Mouse (Mus musculus): ENCODE data around the gene Elavl2.
"Not testable (repeated sequence)": the region's sequence is repeated elsewhere in the genome, so short reads cannot be mapped to it uniquely, and the experiment has no call there.

Elavl2 gene

DNA sequence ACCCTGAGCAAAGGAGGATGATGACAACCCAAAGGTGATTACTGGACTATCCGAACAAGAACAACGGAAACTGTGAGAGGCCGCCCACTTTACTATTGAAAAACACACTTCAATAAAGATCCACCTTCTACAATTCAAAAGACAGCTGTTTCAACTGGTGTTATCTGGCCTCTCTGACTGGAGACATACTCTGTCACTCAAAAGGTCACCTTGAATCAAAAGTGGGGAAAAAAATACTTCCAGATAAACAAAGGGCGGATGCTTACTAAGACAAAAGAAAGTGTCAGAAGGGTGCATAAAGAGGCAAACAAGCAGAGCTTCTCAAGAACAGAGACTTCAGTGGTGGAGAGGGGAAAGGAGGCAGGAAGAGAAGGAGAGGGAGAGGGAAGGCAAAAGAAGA is 66.4 kb downstream of the Elavl2 start:
- no peak for DNase-seq (ENCODE audit: extremely low spot score, low spot score)

DNA sequence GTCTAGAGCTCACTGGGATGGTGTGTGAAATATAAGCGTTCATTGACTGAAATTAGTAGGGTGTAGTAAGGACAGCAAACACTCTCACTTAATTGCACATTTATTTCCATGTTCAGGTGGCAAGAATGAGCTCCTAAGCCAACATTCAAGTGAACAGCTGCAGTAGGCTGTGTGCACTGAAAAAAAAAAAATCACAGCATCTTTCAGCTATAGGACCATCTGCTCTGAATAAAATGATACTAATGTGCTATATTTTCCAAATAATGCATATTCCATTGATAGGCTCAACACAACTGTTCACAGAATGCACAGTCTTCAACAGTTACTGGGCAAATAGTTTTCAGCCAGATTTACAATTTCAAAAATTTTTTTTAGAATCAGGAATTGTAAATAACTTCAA is 89.8 kb downstream of the Elavl2 start:
- DNase-seq (ENCODE audit: extremely low spot score, low spot score): no peak

DNA sequence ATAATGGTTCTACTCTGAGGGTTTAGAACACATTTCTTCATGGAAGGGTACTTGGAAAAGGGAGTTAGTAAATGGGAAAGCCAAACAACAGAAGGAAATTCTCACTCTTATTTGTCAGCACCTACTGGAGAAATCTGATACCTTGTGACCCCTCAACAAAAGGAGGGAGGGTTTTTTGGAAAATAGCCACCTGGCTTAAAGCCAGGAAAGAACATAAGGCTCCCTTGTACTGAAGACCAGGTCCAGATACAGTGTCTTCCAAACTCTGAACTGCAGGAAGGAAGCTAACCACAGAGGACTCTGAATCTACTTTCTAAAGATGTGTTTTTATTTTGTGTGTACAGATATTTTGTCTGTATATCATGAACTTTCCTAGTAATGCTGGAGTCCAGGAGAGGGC is 102.9 kb downstream of the Elavl2 start:
- no peak for DNase-seq (ENCODE audit: extremely low spot score, low spot score)

DNA sequence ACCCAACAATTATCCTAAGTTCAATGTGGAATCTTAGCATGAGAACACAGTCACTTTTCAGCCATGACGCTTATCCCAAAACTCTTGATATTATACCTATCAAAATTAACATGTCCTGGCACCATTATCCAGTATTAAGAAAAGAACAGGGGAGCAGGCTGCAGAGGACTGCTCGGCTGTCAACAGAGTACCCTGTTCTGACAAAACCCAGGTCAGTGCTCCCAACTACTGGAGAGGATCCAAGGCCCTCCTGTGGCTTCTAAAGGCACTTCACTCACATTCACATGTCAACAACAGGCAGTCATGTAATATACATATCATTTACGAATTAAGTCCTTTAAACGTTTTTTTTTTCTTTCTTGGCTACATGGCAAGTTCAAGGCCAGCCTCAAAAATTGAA is 105.3 kb downstream of the Elavl2 start:
- DNase-seq (ENCODE audit: extremely low spot score, low spot score): no peak

DNA sequence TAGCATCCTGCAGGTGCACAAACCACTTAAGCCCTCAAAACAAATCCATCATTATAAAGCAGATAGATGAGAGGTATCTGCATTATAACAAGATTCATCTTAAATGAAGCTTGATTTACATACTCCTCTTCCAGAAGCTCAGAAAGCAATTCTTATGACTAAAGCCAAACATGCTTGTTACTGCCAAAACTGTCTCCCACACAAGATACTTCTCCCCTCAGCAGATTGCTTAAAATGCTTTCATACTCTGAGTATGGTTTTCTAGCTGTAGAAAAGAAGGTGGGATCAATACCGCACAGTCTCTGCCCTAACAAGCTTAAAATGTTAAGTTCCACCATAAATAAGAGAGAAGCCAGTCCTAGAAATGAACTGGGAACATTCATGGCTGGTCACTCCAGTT is 109.1 kb downstream of the Elavl2 start:
- DNase-seq (ENCODE audit: extremely low spot score, low spot score): no peak

DNA sequence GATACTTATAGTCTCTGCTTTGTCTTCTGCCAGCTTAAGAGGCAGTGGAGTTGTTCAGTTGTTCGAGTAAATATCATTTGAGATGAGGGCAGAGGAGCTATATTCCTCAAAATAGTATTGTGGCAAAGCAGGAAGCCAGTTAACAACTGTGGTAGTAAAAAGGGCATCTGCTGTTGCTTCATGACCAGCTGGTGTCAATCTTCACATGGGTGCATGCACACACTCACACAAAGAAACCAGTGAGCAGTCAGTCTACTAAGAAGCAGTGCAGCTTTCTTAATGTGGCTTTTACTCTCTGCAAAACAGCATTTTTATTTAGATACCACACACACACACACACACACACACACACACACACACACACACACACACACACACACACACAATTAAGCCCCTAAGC is 110.2 kb downstream of the Elavl2 start:
- no peak for DNase-seq (ENCODE audit: extremely low spot score, low spot score)

DNA sequence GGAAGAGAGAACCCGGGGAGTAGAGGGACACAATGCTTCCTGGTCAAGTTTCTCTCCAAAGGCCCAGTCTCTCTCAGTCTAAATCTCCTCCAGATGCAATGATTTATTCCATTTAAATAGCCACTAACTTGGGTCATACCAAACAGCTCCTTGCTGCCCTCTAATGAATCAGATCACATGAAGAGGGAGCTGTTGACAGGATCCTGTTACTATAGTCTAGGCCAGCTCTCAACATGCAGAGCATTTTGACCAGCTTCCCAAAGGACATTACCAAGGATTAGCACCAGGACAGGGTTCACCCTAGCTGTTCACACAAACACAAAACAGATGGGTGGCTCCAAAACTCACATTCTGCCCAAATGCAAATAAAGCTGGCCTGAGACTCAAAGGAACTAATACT is 111.4 kb downstream of the Elavl2 start:
- no peak for DNase-seq (ENCODE audit: extremely low spot score, low spot score)

DNA sequence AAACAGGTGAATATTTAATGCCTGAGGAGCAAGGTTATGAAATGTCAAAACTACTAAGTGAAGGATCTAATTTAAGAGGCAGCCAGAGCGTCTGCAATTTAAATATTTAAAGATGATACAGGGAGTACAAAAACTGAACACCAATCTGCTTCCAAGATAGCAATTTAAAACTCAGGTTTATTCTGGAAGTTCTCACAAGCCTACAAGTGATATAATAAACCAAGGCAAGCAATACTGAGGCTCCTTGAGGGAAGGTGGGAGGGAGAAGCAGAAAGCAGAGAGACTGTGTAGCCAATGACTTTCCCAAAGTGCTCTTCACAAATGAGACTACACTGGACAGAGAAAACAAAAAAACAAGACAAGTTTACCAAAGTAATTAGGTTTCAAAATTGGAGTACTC is 132.2 kb downstream of the Elavl2 start:
- DNase-seq (ENCODE audit: extremely low spot score, low spot score): no peak

DNA sequence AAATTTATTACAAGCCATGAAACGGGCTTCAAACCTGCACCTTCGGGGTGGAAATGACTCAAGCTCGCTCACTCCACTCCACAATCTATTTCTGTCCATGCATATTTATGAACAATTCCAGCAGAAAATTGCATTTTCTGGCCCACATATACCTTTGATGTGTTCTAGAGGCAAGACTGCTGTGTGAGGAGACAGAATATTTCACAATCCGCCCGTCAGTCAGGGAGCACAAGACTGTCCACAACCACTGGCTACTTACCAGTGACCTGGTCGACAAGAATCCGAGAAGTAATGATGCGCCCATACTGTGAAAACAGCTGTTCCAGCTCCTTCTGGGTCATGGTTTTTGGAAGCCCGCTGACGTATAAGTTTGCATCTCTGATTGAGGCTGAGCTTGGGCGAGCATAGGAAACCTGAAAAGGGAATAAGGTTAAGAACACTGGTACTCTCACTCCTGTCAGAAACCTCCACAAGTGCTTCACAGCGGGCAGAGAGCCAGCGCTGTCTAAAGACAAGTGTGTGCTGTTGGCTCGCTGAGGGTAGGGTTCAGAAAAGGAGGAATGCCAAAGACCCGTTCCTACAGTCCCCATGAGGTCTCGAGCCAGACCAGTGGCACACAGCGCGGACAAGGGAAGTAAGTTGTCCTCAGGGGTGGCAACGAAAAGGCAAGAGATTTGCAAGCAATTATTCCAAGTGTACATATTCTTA is 136.7 kb downstream of the Elavl2 start:
- DNase-seq (ENCODE audit: extremely low spot score, low spot score): no peak

DNA sequence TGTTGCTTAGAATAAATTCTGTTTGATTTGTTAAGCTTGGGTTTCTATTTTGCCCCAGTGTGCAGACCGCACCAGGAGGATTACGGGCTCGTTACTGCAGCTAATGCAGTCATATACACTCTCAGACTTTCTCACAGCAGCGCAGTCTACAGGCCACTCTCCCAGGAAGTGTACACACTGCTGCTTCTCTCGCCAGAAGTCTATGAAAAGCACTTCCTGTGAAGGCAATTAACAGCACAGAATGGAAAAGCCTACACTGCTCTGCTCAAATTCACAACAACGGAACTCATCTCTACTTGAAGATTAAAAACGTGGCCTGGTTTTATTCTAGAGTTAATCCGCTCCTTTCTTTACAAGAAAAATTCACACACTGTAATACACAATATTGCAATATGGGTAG is 137.7 kb downstream of the Elavl2 start:
- DNase-seq (ENCODE audit: extremely low spot score, low spot score): no peak

DNA sequence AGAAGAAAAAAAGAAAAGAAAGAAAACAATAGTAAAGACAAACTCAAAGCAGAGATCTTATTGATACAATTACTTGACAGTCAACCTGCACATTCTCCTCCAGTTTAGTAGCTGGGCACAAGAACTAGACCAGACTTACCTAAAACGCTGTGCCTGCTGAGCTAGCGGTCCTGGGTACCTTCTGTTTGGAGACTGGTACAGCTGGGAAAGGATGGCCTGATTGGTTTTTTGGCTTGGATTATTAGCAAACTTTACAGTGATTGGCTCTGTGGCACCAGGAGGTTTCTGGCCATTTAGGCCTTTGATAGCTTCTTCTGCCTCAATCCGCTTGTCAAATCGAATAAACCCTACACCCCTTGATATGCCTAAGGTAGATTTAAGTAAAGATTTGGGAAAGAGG is 140.0 kb downstream of the Elavl2 start:
- no peak for DNase-seq (ENCODE audit: extremely low spot score, low spot score)

DNA sequence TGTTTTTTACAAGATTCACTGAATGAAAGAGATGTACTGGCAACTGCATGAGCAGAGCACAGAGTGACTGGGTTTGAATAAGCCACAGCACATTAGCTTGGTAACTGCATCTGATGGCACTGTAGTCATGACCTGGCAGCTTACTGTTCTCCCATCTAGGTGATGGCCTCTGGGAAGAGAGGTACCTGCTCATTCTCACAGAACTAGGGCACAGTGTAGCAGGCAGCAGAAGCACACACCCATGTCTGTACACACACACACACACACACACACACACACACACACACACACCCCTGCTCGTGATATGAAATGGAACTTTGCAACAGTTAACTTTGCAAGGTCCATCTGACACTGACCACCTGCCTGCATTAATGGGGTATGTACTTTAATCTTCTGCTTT is 151.9 kb downstream of the Elavl2 start:
- DNase-seq (ENCODE audit: extremely low spot score, low spot score): no peak

DNA sequence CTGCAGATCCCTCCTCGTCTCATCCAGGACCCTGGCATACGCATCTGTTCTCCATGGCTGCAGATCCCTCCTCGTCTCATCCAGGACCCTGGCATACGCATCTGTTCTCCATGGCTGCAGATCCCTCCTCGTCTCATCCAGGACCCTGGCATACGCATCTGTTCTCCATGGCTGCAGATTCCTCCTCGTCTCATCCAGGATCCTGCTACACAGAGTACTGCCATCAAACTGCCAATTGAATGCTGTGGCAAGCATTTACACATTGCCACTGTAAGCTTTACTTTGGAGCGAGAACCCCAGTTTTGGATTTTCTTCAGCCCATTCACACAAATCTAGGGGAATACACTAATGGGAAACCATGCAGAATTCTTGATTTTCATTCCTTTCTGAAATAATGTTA is 155.4 kb downstream of the Elavl2 start:
- DNase-seq (ENCODE audit: extremely low spot score, low spot score): not testable (repeated sequence)

DNA sequence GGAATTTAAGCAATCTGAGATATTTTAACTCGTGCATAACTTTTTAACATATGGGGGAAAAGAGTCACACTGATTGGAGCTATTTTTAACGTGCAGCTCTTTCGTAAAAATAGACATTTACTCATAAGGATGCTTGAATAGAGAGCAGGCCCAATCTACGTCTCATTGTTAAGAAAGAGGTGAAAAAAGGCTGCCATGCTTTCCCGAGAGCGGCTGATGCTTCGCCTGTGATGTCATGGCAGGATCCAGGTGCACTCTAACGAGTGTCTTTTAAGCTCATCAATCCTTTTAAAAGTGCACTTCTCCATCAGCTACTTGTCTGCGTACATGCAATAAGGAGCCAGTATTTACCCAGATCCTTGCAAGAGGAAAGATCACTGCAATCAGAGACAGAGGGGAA is 156.0 kb downstream of the Elavl2 start:
- no peak for DNase-seq (ENCODE audit: extremely low spot score, low spot score)

DNA sequence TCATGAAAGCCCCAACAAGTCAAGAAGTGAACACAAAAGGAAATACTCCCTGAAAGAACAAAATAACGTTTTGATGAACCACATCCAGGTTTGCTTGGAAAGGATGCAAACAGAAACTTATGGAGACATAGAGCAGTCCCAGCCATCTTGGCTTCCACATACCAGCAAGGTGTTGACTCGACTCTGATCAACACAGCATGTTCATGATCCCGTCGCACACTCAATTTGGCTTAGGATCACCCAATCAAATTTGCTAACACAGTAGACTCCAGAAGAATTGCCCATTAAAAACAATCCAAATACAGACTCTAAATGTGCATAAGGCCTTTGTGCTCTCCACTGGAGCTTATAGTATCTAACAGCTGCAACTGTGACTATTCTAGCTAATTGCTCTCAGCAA is 156.7 kb downstream of the Elavl2 start:
- DNase-seq (ENCODE audit: extremely low spot score, low spot score): no peak

DNA sequence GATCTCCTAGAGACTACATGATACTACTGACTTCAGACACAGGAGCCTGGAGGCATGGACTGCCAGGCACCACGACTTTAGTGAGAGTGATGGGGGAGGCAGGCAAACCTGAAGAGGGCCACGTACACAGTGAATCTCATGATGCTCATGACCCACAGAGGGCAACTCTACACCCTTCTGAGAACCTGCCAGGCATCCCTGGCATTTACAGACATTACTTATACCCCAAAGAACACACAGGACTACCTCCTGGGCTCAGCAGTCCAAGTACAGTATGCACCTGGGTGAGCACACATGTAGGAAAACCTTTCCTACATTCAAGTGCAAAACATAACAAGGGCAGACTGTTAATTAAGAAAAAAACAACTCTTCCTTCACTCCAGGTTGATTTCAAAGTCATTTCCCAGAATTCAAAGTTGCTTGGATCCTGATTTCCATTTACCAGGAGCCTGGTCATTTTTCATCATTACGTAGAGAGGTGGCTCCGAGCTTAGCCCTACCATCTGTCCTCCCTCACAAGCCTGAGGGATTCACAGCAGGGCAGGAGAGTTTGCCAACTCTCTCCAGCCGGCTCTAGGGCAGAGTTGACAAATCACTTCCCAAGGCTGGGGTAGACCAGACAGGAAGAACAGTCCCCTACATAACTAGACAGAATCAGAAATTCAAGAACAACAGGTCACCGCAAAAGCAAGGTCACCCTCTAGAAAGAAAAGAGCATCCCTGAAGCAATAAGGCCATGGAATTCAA is 161.7 kb downstream of the Elavl2 start:
- DNase-seq (ENCODE audit: extremely low spot score, low spot score): no peak

DNA sequence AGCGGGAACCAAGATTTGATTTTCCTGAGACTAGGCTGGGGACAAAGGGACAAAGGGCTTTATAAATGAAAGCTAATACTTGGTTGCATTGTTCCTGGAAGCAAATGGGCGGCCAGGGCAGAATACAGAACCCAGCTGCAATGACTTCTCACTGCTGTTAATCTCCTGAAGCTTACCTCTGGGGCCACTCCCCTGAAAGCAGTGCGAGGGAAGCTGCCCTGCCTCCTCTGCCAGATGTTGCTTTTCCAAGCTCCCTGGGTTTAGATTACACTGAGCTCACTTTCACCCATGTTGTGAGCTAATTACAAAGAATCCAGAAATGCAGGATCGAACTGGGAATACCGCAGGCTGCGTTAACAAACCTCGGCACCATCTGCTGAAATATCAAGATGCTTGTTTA is 163.6 kb downstream of the Elavl2 start:
- peak; percentile 20 for DNase-seq (ENCODE audit: extremely low spot score, low spot score)

DNA sequence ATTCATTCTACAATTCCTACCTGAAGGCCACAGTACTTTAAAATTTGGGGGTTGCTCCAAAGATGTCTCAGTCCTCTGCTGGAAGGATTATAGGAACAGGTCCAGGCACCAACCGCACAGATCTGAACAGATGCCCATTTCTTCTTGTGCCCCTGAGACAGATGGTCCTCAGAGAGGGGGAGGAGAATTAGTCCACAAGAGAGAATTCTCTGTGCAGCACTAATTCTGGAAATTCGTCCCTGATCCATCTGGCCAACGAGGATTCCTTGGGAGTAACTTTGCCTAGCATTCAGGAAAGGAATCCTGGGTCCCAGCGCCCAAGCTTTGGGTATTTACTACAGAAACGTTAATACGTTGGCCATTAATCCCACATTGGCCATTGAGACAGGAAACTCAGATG is 165.6 kb downstream of the Elavl2 start:
- DNase-seq (ENCODE audit: extremely low spot score, low spot score): no peak

DNA sequence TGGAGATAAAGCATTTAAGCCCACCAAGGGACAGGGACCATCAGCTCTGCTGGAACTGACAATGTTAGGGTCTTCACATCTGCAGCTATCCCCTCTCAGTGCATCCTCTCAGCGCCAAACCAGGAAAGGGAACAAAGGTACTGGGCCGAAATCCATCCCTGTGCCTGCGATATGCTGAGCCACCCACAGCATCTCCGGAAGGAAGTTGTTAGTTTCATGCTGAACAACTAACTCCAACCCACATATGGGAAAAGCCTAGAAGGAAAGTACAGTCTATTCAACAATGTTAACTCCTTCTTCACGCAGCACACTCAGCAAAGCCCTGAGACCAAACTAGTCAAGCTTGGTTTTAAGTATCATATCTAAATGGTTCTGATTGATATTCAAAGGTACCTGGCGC is 167.0 kb downstream of the Elavl2 start:
- DNase-seq (ENCODE audit: extremely low spot score, low spot score): no peak

DNA sequence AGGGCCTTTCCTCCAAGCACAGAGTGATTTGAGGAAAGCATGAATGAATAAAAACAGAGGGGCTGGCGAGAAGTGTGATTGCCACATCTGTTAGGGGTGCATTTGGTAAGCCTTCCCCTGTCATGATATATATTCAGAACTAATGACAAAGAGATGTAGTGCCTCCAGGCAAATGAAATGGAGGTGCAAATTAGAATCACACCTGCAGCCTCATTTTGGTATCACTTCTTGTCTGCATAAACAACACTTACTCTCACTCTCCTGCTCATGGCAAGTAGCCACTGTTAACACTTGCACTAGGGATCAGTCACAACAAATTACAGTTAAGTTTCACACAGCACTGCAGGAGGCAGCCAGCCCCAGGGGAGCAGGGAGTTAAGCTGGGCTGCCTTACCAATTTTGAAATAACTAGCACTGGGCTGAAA is 170.1 kb downstream of the Elavl2 start:
- DNase-seq (ENCODE audit: extremely low spot score, low spot score): no peak

DNA sequence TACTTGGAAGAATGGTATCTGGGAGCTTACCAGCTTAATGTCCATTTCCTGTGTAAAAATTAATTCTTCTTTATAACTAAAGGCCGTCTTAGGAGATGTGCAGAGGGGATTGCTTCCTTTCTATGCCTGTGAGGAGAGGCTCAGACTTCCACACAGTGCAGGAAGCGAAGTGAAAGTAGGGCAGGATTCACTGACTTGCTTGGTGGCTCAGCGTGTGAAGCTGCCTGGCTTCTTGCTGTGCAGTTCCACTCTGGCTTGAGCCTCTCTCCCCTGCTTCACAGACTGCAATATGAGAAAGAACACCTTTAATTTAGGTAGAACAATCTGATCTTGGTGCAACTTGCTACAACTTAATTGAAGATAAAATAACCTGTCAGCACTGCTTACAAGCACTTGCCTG is 172.2 kb downstream of the Elavl2 start:
- no peak for DNase-seq (ENCODE audit: extremely low spot score, low spot score)

DNA sequence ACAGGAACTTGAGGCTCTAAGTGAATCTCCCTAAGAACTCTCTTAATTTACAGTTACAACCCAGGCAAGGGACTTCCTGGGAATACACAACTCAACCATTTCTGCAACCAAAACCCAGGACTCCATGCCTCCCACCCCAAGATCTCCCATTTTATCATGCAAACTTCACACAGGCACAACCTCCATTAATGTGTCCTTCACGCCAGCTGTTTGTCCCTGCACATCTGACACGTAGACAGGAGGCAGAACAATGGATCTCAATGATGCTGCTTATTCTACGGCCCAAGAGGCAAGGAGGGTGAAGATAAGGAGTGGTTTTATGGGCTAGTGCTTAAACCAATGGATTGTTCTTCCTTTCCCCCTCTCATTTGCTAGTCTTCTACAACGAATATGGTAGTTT is 176.8 kb downstream of the Elavl2 start:
- DNase-seq (ENCODE audit: extremely low spot score, low spot score): no peak

DNA sequence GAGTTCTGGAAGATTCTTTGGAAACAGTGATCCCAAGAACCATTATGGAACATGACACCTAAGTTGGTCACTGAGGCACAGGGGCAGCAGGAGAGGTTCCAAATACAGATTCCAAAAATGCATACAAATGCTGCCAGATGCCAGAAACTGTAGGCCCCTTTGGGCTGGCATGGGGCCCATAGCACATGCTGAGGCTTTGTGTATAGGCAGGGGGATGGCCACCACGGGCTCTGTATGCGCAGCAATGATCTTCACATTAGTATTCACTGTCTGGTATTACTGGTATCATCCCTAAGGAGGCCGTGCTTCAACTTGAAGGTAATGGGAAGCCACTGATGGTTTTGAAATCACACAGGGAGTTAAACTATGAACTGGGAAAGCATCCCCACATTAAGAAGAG is 181.3 kb downstream of the Elavl2 start:
- no peak for DNase-seq (ENCODE audit: extremely low spot score, low spot score)

Measured in neural tube, embryonic 10.5 days (tissue).